Mouse (Mus musculus) spleen, postnatal 4 days (tissue): ENCODE results near the gene Nans.

ENCODE experiments used
- DNase-seq, 2 experiments: peaks; one replicate each; pipeline ENCODE4 v3.0.0; 2022; ENCODE audit warnings: low spot score in 2 of 2

Gene Nans

GRCm38 (mm10) chr4:46489028-46489925 is at the start of gene Nans:
Gene Nans (plus strand): TSS chr4:46489248.
- DNase-seq, result peak; percentile 96 to 97

- no peak for DNase-seq
Observed at GRCm38 (mm10) chr4:46442501-46442900, 46.5 kb upstream of the Nans start.

DNA sequence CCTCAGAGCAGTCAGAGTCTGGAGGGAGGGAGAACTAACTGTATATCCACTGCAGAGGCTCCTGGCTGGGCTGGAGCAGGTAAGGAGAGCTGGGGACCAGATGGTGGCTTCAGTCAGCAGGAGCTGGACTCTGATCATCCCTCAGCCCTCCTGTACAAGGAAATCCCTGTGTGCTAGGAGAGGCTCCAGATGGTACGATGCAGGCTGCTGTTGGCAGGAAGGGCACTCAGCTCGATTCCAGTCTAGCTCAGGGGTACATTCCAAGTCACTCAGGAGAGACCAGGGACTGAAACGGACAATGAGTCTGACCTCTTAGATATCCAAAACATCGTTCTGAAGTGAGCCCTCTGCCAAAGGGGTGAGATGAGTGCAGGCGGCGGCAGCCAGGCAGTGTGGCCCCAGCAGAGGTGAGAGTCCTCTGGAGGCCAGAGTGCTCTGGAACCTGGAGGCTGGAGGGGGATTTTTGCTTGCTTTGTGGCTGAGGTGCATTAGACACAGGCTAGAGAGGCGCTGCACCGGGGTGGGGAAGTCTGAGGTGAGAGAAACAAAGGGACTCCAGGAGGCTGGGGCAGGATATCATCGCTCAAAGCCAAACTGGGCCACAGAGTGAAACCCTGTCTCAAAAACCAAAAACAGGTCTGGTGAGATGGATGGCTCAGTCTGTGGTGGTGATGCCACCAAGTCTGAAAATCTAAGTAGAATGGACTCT is 43.7 kb upstream of the Nans start:
- no peak for DNase-seq

DNA sequence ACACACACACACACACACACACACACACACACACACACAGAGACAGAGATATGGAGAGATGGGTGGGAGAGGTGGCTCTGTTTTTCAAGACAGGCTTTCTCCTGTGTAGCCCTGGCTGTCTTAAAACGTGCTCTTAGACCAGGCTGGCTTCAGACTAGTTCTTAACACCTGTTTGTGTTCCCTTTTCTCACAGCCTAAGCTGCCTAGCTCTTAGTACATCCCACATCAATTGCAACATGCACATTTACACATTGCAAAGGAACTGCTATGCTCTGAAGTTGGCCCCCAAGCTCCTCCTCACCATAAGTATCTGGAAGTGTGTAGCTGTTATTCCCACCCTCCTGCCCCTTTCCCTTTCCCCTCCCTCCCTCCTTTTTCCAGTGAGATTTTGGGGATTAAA is 41.6 kb upstream of the Nans start:
- no peak for DNase-seq

- DNase-seq, result peak; percentile 34 to 71
Observed at GRCm38 (mm10) chr4:46448886-46449285, 40.2 kb upstream of the Nans start.

DNA sequence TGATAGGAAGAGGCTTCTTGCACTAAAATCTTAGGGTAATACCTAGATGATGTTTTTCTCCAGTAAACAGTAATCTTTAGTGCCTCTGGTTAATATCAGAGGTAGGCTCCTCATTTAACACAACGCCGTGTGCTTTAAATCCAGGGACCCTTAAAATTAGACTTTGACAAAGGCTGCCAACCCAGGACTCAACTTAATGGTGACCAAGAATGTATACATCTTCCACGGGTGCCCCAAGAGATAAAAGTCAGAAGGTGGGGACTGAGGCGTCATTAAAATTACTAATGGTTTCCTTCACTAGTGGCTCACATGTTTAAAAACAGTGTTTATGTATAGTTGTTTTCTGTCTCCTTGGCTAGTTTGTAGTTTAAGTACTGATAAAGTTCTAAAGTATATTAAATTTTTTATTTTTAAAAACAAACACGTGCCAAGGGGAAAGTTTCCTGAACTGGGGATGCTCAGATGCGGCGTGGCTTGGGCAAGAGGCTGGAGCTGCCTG is 39.0 kb upstream of the Nans start:
- no peak for DNase-seq

DNA sequence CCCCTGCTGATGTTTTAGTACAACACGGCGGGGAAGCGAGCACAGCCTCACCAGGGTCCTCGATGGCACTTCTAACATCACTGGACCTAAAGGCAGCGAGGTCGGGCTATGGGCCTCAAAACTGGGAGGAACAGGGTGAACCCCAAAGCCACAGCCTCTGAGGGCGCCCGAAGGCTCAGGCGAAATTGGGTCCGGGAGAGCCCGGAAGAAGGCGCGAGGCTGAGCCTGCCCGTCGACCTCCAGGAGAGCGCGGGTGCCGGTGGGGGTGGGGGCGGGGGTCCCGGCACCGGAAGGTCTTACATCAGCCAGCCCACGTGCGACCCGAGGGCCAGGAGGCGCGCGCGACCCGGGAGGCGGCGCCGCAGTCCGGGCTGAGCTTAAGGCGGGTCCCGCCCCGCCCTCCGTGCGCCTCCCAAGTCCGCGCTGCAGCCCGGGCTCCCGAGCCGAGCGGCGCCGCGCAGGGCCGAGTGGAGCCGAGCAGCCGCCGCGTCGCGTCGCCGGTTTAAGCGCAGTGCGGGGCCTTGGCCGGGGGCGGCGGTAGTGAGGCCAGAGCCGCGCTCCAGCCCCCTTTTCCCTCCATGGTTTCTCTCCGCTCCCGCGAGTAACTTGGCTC is 38.4 kb upstream of the Nans start, which contains the start of gene Anp32b:
Gene Anp32b (plus strand): TSS at position 384 of the 613 bp plus-strand sequence.
- DNase-seq, result peak; percentile 93 to 99

GRCm38 (mm10) chr4:46451240-46451757 is 37.7 kb upstream of the Nans start:
- peak; percentile 71 to 90 for DNase-seq

GRCm38 (mm10) chr4:46451758-46452480 is 37.1 kb upstream of the Nans start:
- peak; percentile 68 to 83 for DNase-seq

- peak; percentile 76 to 85 for DNase-seq
Observed at GRCm38 (mm10) chr4:46452481-46452850, 36.6 kb upstream of the Nans start.

- DNase-seq, result no peak
Observed at GRCm38 (mm10) chr4:46452855-46453719, 36.0 kb upstream of the Nans start.

DNA sequence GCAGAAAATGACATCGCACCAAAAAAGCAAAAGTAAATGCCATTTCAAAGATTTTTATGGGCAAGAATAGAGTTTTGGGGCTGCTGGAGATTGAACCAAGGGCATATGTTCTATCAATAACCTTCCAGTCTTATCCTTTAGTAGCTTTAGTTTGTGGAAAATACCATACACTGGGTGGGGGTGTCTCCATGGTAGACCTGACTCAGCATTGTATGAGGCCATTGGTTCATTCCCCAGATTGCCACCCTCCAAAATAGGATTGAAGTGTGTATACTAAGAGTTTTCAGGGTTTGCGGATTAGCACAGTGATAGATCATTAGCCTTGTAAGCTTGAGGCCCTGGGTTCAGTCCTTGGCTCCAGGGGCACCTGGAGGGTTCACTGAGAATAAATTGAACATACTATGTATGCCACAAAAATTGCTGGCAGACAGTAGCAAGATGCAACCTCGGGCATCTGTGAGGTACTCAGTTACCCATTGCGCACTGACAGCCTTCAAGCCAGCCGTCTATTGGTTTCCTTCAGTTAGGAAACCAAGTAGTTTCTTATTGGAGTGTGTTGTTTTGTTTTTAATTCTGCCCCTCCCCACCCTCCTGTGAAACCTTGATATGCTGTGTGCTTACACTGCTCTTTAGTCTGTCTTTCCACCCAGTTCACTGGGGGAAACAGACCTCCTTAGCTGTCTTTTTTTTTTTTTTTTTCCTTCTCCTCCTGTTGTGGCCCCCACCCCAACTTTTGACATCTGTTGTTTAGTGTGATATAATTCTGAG is 34.8 kb upstream of the Nans start:
- no peak for DNase-seq

DNA sequence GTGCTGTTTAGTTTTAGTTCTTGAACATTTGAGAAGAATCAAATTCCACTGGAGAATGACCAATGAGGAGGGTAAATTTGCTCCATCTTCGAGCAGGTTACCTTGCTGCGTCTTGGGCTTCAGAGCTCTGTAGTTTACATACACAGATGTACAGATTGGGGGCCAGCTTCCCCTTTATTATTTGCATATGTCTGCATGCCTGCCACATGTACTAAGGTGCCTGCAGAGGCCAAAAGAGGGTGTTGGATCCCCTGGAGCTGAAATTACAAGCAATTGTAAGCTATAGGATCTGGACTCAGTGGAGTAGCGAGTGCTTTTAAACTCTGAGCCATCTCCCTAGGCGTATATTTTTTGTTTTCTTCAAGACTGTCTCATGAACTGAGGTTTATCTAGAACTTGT is 32.3 kb upstream of the Nans start:
- DNase-seq, result no peak

DNA sequence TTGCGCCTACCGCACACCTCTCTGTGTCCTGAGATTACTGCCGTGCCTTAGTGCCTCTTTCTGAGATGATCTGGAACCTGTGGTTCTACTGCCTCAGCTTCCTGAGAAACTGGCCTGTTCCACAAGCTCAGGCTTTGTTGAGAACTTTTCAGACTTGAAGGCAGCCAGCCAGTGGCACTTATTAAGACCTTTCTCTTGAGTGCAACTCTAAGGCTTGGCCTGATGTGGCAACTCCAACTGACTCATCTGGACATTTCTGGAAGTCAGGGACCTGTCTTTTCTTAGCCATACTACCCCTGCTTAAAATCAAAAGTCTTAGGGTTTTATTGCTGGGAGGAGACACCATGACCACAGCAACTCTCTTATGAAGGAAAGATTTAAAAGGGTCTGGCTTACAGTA is 31.9 kb upstream of the Nans start:
- no peak for DNase-seq

DNA sequence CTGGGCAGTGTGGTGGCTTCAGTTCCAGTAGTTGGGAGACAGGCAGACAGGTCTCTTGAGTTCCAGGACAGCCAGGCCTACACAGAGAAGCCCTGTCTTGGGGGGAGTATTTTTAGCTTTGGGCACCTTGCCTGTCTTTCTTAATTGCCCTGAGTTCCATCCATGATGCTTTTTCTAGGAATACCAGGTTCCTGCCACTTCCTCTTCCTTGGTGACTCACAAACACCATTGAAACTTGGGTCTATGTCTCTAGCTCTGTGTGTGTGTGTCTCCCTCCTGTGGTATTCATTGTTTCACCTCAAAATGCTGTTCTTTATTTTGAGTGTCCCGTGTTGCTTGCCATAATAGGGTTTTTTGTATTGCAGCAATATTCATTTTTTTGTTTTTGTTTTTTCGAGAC is 30.6 kb upstream of the Nans start:
- no peak for DNase-seq

DNA sequence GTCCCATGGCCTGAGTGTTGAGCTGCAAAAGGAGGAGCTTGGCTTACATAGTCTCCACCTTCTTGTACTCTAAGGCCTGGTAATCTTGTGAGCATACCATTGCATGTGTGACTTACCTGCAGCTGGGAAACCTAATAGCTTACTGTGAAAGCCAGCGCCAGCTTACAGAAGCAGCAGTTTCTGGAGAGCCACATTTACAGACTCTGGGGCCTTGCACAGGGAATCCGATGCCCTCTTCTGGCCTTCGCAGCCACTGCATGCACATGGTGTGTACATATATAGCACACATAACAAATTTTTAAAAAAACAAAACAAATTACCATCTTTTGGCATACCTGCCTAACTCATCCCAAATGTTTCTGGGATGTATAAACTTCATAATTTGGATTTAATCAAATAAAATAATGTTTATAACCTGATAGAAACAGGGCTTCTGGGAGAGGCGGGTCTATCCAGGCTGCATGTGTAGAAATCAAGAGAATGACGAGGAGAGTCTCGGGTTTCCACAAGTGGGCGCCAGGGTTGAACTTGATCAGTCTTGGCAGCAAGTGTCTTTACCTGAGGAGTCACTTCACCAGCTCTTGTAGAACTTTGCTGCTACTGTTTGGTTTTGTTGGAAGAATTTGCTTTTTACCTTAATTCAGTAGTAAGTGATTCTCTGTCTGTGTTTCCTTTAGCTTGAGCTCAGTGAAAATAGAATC is 25.8 kb upstream of the Nans start:
- peak; percentile 64 to 79 for DNase-seq

DNA sequence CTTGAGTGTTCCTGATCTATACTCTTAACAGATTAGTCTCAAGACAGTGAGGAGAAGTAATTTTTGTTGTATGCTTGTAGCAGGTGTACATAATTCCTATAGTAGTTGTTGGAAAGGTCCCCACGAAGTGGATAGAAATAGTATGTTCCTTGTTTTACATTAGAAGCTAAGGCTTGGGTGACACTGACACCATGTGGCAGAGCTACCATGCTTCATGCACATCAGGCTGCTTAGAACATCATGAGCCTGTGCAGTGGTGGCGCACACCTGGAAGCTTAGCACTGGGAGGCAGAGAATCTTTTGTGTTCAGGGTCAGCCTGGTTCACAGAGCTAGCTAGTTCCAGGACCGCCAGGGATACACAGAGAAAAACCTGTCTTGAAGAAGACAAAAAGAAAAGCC is 23.3 kb upstream of the Nans start:
- DNase-seq, result no peak

DNA sequence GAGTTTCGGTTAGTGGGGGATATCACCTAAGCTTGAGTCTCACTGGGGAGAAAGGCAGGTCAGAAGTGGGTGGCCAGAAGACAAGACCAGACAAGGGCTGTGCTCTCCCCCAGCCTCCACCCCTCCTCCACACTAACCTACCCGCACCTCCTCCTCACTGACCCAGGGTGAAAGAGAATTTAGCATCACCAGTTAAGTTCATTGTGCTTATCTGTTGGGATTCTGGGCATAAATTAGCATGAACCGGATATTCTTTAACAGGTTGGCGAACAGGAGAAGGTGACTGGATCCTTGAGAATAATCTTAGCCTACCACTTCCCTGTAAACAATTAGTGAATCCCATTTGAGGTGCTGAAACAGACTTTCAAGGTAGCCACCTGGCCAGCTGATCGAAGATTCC is 13.9 kb upstream of the Nans start:
- DNase-seq, result no peak

- no peak for DNase-seq
Observed at GRCm38 (mm10) chr4:46479081-46479480, 10.0 kb upstream of the Nans start.
